7 mouse cellular contexts compared by ENCODE assay signal in genomic region chr11:20231128-20231878, GRCm38 (mm10). TPM values are rescaled to one million over a fixed set of nuclear protein-coding genes. Genes with fewer than 3 reads are reported as not detected.
DNase-seq lines count a peak whose midpoint lies in the region; ATAC-seq and TF ChIP-seq lines count a peak whose summit lies in the region.

No protein-coding gene starts in this region.

- no peak overlapping the region for H3K9ac ChIP-seq in forebrain, embryonic 12.5 days
- no peak overlapping the region for H3K9ac ChIP-seq in hindbrain, embryonic 14.5 days

- WGBS in forebrain, embryonic 12.5 days, result 34% methylated on average over 8 of the region's 8 CpGs
- WGBS in hindbrain, embryonic 14.5 days, result 36% methylated on average over 8 of the region's 8 CpGs
- WGBS in lung, adult 2 months, result 28% methylated on average over 8 of the region's 8 CpGs

- H3K4me3 ChIP-seq in forebrain, embryonic 12.5 days (replicated peaks), result no peak overlapping the region
- H3K4me3 ChIP-seq in hindbrain, embryonic 14.5 days (replicated peaks; ENCODE audit: low read length), result no peak overlapping the region
- H3K4me3 ChIP-seq in lung, adult 2 months (replicated peaks; ENCODE audit: extremely low read depth, low read depth, low read length), result no peak overlapping the region

- H3K36me3 ChIP-seq in forebrain, embryonic 12.5 days (replicated peaks), result peaks cover 81% of the 10 kb centered on the region
- H3K36me3 ChIP-seq in hindbrain, embryonic 14.5 days (replicated peaks; ENCODE audit: control insufficient read depth, insufficient read depth), result peaks cover 90% of the 10 kb centered on the region

- H3K4me2 ChIP-seq in forebrain, embryonic 12.5 days, result no peak overlapping the region
- no peak overlapping the region for H3K4me2 ChIP-seq in hindbrain, embryonic 14.5 days (replicated peaks)

- no peaks in the 10 kb centered on the region for H3K9me3 ChIP-seq in forebrain, embryonic 12.5 days
- H3K9me3 ChIP-seq in hindbrain, embryonic 14.5 days (ENCODE audit: control insufficient read depth, low read length), result no peaks in the 10 kb centered on the region

- ATAC-seq in CD4-positive, CD25-positive, alpha-beta regulatory T cell, adult 4 months, result peak; percentile 31
- no peak for ATAC-seq in forebrain, embryonic 12.5 days (ENCODE audit: low FRiP score)
- no peak for ATAC-seq in hindbrain, embryonic 14.5 days (ENCODE audit: low FRiP score)
- peak; percentile 80 for ATAC-seq in neutrophil, adult 5-6 weeks (ENCODE audit: extremely low read depth, insufficient number of reproducible peaks, low FRiP score, poor library complexity, severe bottlenecking)

- TF ChIP-seq POLR2A in lung, adult 2 months (IDR thresholded peaks at IDR 0.05; ENCODE audit: borderline replicate concordance, extremely low read depth, low read depth, low read length), result no peak

- TF ChIP-seq CTCF in lung, adult 2 months (IDR thresholded peaks at IDR 0.05; ENCODE audit: insufficient read depth, low read length), result 0 out of 2 replicates have a peak, but pooled peaks have one; percentile 12

- no peaks in the 10 kb centered on the region for H3K27me3 ChIP-seq in forebrain, embryonic 12.5 days
- H3K27me3 ChIP-seq in hindbrain, embryonic 14.5 days (ENCODE audit: control insufficient read depth, insufficient read depth, low read length), result no peaks in the 10 kb centered on the region

- peak; percentile 99 for DNase-seq in MEL-GATA-1-ER (ENCODE audit: extremely low read depth, low read depth)
- DNase-seq in hindbrain, embryonic 14.5 days (ENCODE audit: low spot score), result no peak
- DNase-seq in lung, adult 2 months, result no peak
- DNase-seq in right cerebral cortex, adult 18-20 months, result no peak

- H3K4me1 ChIP-seq in forebrain, embryonic 12.5 days, result peaks cover 17% of the 10 kb centered on the region
- H3K4me1 ChIP-seq in hindbrain, embryonic 14.5 days (replicated peaks; ENCODE audit: control insufficient read depth, insufficient read depth, low read length), result no peaks in the 10 kb centered on the region
- peaks cover 14% of the 10 kb centered on the region for H3K4me1 ChIP-seq in lung, adult 2 months (ENCODE audit: control insufficient read depth, insufficient read depth, low read length)

- peak overlapping the region; percentile 69 for H3K27ac ChIP-seq in forebrain, embryonic 12.5 days
- H3K27ac ChIP-seq in hindbrain, embryonic 14.5 days, result peak overlapping the region; percentile 15

RNA-seq across cellular contexts. Expression of gene Cep68, which starts 17.9 kb away (rescaled TPM):
- polyA plus RNA-seq in CD4-positive, CD25-positive, alpha-beta regulatory T cell, adult 4 months (2017; shearing (Covaris generic)), result 10 to 100 TPM; 12.3 to 16.2 TPM
- polyA plus RNA-seq in forebrain, embryonic 12.5 days (2016; fragmentation: Nextera tagmentation; extraction: Ambion mirVana), result 36.3 and 41.2 TPM in 2 replicates
- polyA plus RNA-seq in hindbrain, embryonic 14.5 days (2014; fragmentation: Nextera tagmentation; extraction: Ambion mirVana), result 28.7 and 29.6 TPM in 2 replicates
- polyA plus RNA-seq in lung, adult 2 months (2012; rRNA removed), result 19.5 and 21.0 TPM in 2 replicates
- total RNA-seq in neutrophil, adult 5-6 weeks (2017), result 30.8 and 34.4 TPM in 2 replicates

RNA-seq across cellular contexts. Expression of gene Rab1a, which starts 30.1 kb away (rescaled TPM):
- polyA plus RNA-seq in CD4-positive, CD25-positive, alpha-beta regulatory T cell, adult 4 months (2017; shearing (Covaris generic)), result 100 to 1,000 TPM in 1 of 2 experiments, 10 to 100 TPM in 1; 70.6 to 103 TPM
- polyA plus RNA-seq in forebrain, embryonic 12.5 days (2016; fragmentation: Nextera tagmentation; extraction: Ambion mirVana), result 270 and 283 TPM in 2 replicates
- polyA plus RNA-seq in hindbrain, embryonic 14.5 days (2014; fragmentation: Nextera tagmentation; extraction: Ambion mirVana), result 284 and 292 TPM in 2 replicates
- 49.9 and 69.8 TPM in 2 replicates for polyA plus RNA-seq in lung, adult 2 months (2012; rRNA removed)
- total RNA-seq in neutrophil, adult 5-6 weeks (2017), result 93.7 and 116 TPM in 2 replicates

Comparison
In these comparisons a context has a peak if more than half of its experiments do, and no peak if none do; other contexts are left out.
1. ATAC-seq: peak in CD4-positive, CD25-positive, alpha-beta regulatory T cell, adult 4 months (single experiment) and neutrophil, adult 5-6 weeks (single experiment); none in forebrain, embryonic 12.5 days (single experiment) and hindbrain, embryonic 14.5 days (single experiment).